ENCODE assay signal across 8 mouse cellular contexts in the genomic region with DNA sequence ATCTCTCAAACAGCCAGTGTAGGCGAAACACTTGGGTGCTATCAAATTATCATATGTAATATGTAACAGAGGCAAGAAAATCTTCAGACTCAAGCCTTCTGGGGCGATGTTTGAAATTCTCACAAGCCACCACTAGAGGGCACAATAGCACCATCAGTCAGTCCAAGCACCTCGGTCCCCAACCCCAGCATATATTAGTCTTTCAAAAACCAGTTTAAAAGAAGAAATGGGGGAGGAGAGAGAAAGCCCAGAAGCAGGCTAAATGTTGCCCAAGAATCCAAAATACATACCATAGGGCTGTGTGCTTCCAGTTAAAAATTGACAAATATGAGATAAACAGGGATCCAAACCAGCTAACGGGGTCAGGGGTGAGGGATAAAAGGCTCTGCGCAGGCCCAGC. TPM values are rescaled to one million over a fixed set of nuclear protein-coding genes. Genes with fewer than 3 reads are reported as not detected.
DNase-seq lines count a peak whose midpoint lies in the region; ATAC-seq lines count a peak whose summit lies in the region.

No protein-coding gene starts in this region.

- no peak overlapping the region for H3K27ac ChIP-seq in kidney, embryonic 14.5 days (ENCODE audit: low read depth, low read length)
- no peak overlapping the region for H3K27ac ChIP-seq in heart, embryonic 10.5 days
- H3K27ac ChIP-seq in midbrain, embryonic 14.5 days (replicated peaks; ENCODE audit: low read depth, low read length): no peak overlapping the region

- WGBS in kidney, embryonic 14.5 days: 38% methylated on average over 5 of the region's 5 CpGs
- 42% methylated on average over 5 of the region's 5 CpGs for WGBS in heart, embryonic 10.5 days
- 33% methylated on average over 5 of the region's 5 CpGs for WGBS in midbrain, embryonic 14.5 days

- peak; percentile 73 for DNase-seq in kidney, adult 18-20 months
- peak; percentile 48 for DNase-seq in adrenal gland, adult 8-10 months
- peak; percentile 66 for DNase-seq in embryo, embryonic 9.5 days (ENCODE audit: extremely low spot score)
- DNase-seq in heart, embryonic 10.5 days (ENCODE audit: low spot score): peak; percentile 84
- DNase-seq in layer of hippocampus, postnatal 36 days: peak; percentile 74 to 76
- peak; percentile 91 for DNase-seq in midbrain, embryonic 14.5 days
- peak; percentile 71 for DNase-seq in telencephalon, adult 2 months (ENCODE audit: low read depth, low spot score)

- no peak overlapping the region for H3K4me3 ChIP-seq in kidney, embryonic 14.5 days (ENCODE audit: low read length)
- H3K4me3 ChIP-seq in heart, embryonic 10.5 days: no peak overlapping the region
- H3K4me3 ChIP-seq in midbrain, embryonic 14.5 days (replicated peaks; ENCODE audit: low read depth, low read length): no peak overlapping the region

- ATAC-seq in kidney, embryonic 14.5 days (ENCODE audit: low FRiP score, low TSS enrichment): no peak
- ATAC-seq in midbrain, embryonic 14.5 days (ENCODE audit: low FRiP score, low TSS enrichment): no peak

- H3K4me2 ChIP-seq in kidney, embryonic 14.5 days (replicated peaks; ENCODE audit: low read depth, low read length): no peak overlapping the region
- no peak overlapping the region for H3K4me2 ChIP-seq in midbrain, embryonic 14.5 days (ENCODE audit: low read length)

- no peak overlapping the region for H3K9ac ChIP-seq in kidney, embryonic 14.5 days (ENCODE audit: low read depth, low read length)
- no peak overlapping the region for H3K9ac ChIP-seq in midbrain, embryonic 14.5 days (replicated peaks; ENCODE audit: low read length)

- H3K27me3 ChIP-seq in kidney, embryonic 14.5 days (ENCODE audit: control insufficient read depth, insufficient read depth, low read length): no peaks in the 10 kb centered on the region
- H3K27me3 ChIP-seq in heart, embryonic 10.5 days (ENCODE audit: insufficient read depth, poor library complexity, severe bottlenecking): no peaks in the 10 kb centered on the region
- no peaks in the 10 kb centered on the region for H3K27me3 ChIP-seq in midbrain, embryonic 14.5 days (ENCODE audit: control insufficient read depth, insufficient read depth, low read length)

- H3K36me3 ChIP-seq in kidney, embryonic 14.5 days (ENCODE audit: control insufficient read depth, insufficient read depth, low read length): no peaks in the 10 kb centered on the region
- H3K36me3 ChIP-seq in heart, embryonic 10.5 days: no peaks in the 10 kb centered on the region
- H3K36me3 ChIP-seq in midbrain, embryonic 14.5 days (ENCODE audit: control insufficient read depth, insufficient read depth, low read length): no peaks in the 10 kb centered on the region

- H3K9me3 ChIP-seq in kidney, embryonic 14.5 days (ENCODE audit: control insufficient read depth, low read length): no peaks in the 10 kb centered on the region
- no peaks in the 10 kb centered on the region for H3K9me3 ChIP-seq in heart, embryonic 10.5 days
- H3K9me3 ChIP-seq in midbrain, embryonic 14.5 days (ENCODE audit: control insufficient read depth, low read length): no peaks in the 10 kb centered on the region

- no peaks in the 10 kb centered on the region for H3K4me1 ChIP-seq in kidney, embryonic 14.5 days (ENCODE audit: control insufficient read depth, insufficient read depth, low read length)
- H3K4me1 ChIP-seq in heart, embryonic 10.5 days: peaks cover 14% of the 10 kb centered on the region; the same call in 1 of the 2 replicates
- peaks cover 9% of the 10 kb centered on the region; the same call in 1 of the 2 replicates for H3K4me1 ChIP-seq in midbrain, embryonic 14.5 days (ENCODE audit: control insufficient read depth, insufficient read depth, low read length)

RNA-seq across cellular contexts. Expression of gene Teddm1a, which starts 3.4 kb away (rescaled TPM):
- polyA plus RNA-seq in kidney, embryonic 14.5 days (2014; fragmentation: Nextera tagmentation; extraction: Ambion mirVana): not detected in 2 replicates
- total RNA-seq in adrenal gland, adult 8-10 months (2022): not detected
- polyA plus RNA-seq in heart, embryonic 10.5 days (2016; fragmentation: Nextera tagmentation; extraction: Ambion mirVana): not detected in 2 replicates
- not detected for total RNA-seq in layer of hippocampus, postnatal 36 days (2021)
- polyA plus RNA-seq in midbrain, embryonic 14.5 days (2014; fragmentation: Nextera tagmentation; extraction: Ambion mirVana): not detected in 2 replicates

RNA-seq across cellular contexts. Expression of gene Glul, which starts 4.8 kb away (rescaled TPM):
- polyA plus RNA-seq in kidney, embryonic 14.5 days (2014; fragmentation: Nextera tagmentation; extraction: Ambion mirVana): 132 and 139 TPM in 2 replicates
- total RNA-seq in adrenal gland, adult 8-10 months (2022): 1,000 to 10,000 TPM; 1,068 to 1,277 (median 1,158) TPM
- 65.4 and 96.6 TPM in 2 replicates for polyA plus RNA-seq in heart, embryonic 10.5 days (2016; fragmentation: Nextera tagmentation; extraction: Ambion mirVana)
- 1,000 to 10,000 TPM; 1,756 to 1,813 TPM for total RNA-seq in layer of hippocampus, postnatal 36 days (2021)
- polyA plus RNA-seq in midbrain, embryonic 14.5 days (2014; fragmentation: Nextera tagmentation; extraction: Ambion mirVana): 130 and 155 TPM in 2 replicates

RNA-seq across cellular contexts. Expression of gene Teddm2, which starts 5.0 kb away (rescaled TPM):
- 0.38 and 0.50 TPM in 2 replicates for polyA plus RNA-seq in kidney, embryonic 14.5 days (2014; fragmentation: Nextera tagmentation; extraction: Ambion mirVana)
- total RNA-seq in adrenal gland, adult 8-10 months (2022): 1 to 10 TPM in 1 of 4 experiments, under 1 TPM in 3; 0.24 to 1.1 (median 0.59) TPM
- polyA plus RNA-seq in heart, embryonic 10.5 days (2016; fragmentation: Nextera tagmentation; extraction: Ambion mirVana): 0.18 and 0.34 TPM in 2 replicates
- total RNA-seq in layer of hippocampus, postnatal 36 days (2021): 1 to 10 TPM; 2.2 to 2.8 TPM
- 0.80 and 0.94 TPM in 2 replicates for polyA plus RNA-seq in midbrain, embryonic 14.5 days (2014; fragmentation: Nextera tagmentation; extraction: Ambion mirVana)

RNA-seq across cellular contexts. Expression of gene Teddm1b, which starts 20.8 kb away (rescaled TPM):
- polyA plus RNA-seq in kidney, embryonic 14.5 days (2014; fragmentation: Nextera tagmentation; extraction: Ambion mirVana): 0.51 and 0.61 TPM in 2 replicates
- total RNA-seq in adrenal gland, adult 8-10 months (2022): under 1 TPM in 1 of 4 experiments, not detected in 3; 0.14 TPM
- polyA plus RNA-seq in heart, embryonic 10.5 days (2016; fragmentation: Nextera tagmentation; extraction: Ambion mirVana): 0.10 and 0.41 TPM in 2 replicates
- under 1 TPM in 1 of 2 experiments, not detected in 1; 0.20 TPM for total RNA-seq in layer of hippocampus, postnatal 36 days (2021)
- 0.50 and 0.55 TPM in 2 replicates for polyA plus RNA-seq in midbrain, embryonic 14.5 days (2014; fragmentation: Nextera tagmentation; extraction: Ambion mirVana)

RNA-seq across cellular contexts. Expression of gene Rgsl1, which starts 51.0 kb away (rescaled TPM):
- not detected in 2 replicates for polyA plus RNA-seq in kidney, embryonic 14.5 days (2014; fragmentation: Nextera tagmentation; extraction: Ambion mirVana)
- under 1 TPM in 3 of 4 experiments, not detected in 1; 0.10 to 0.65 (median 0.62) TPM for total RNA-seq in adrenal gland, adult 8-10 months (2022)
- not detected in 2 replicates for polyA plus RNA-seq in heart, embryonic 10.5 days (2016; fragmentation: Nextera tagmentation; extraction: Ambion mirVana)
- total RNA-seq in layer of hippocampus, postnatal 36 days (2021): 1 to 10 TPM in 1 of 2 experiments, under 1 TPM in 1; 0.82 to 1.3 TPM
- polyA plus RNA-seq in midbrain, embryonic 14.5 days (2014; fragmentation: Nextera tagmentation; extraction: Ambion mirVana): 0.15 and 0.20 TPM in 2 replicates
